Mouse (Mus musculus) CH12.LX (cell line): Measurements from ENCODE around the gene Cbx8. TPM values are rescaled to one million over a fixed set of nuclear protein-coding genes. Genes with fewer than 3 reads are reported as not detected.
A peak's percentile ranks its signal among the peaks of the same experiment; 100 is the strongest.

Experiments
- DNase-seq: peaks from one replicate; pipeline ENCODE4 v3.0.0-alpha.2; 2013; ENCODE audit errors: extremely low read depth
- H3K27ac ChIP-seq: 2 replicates; pipeline ENCODE4 v1.5.1; 2012; ENCODE audit warnings: low read depth, mild to moderate bottlenecking, control low read depth, moderate library complexity; ENCODE audit not compliant: insufficient read depth
- H3K27me3 ChIP-seq: replicated peaks from 2 replicates; pipeline ENCODE3; 2012; ENCODE audit warnings: inconsistent platforms
- H3K36me3 ChIP-seq, 2 experiments: replicated peaks in 1 of 2; 2 replicates each; pipeline versions ENCODE3 to v1.6.1; 2012; ENCODE audit warnings: inconsistent platforms in 1 of 2, low read length in 1 of 2, mild to moderate bottlenecking in 1 of 2, mixed read lengths in 1 of 2, moderate library complexity in 1 of 2; ENCODE audit not compliant: control insufficient read depth in 1 of 2, insufficient read depth in 1 of 2
- H3K4me1 ChIP-seq, 2 experiments: 2 replicates each; pipeline ENCODE4 v1.6.1; 2012; ENCODE audit warnings: inconsistent platforms in 1 of 2, moderate library complexity in 1 of 2; ENCODE audit not compliant: insufficient read depth in 2 of 2, control insufficient read depth in 1 of 2
- H3K4me2 ChIP-seq: 2 replicates; pipeline ENCODE4 v1.6.1; 2012; ENCODE audit warnings: low read depth, mild to moderate bottlenecking, control low read depth; ENCODE audit not compliant: poor library complexity, insufficient read depth, severe bottlenecking
- H3K4me3 ChIP-seq, 3 experiments: fragments of 150-350 bp in 1 of 3; sonication (generic) in 1 of 3; replicated peaks in 1 of 3; 2 replicates each; pipeline versions ENCODE3 to v1.5.1; 2011 to 2012; ENCODE audit warnings: low read depth in 2 of 3, low read length in 2 of 3, mild to moderate bottlenecking in 2 of 3, moderate library complexity in 2 of 3, control low read depth in 1 of 3, improper control_type of control experiment in 1 of 3, inconsistent platforms in 1 of 3, mixed read lengths in 1 of 3; ENCODE audit not compliant: poor library complexity in 1 of 3
- H3K79me2 ChIP-seq: replicated peaks from 2 replicates; pipeline ENCODE4 v1.6.1; 2012; ENCODE audit warnings: mild to moderate bottlenecking, moderate library complexity; ENCODE audit not compliant: control insufficient read depth, poor library complexity, insufficient read depth, severe bottlenecking; ENCODE audit errors: extremely low read depth
- H3K9ac ChIP-seq: 2 replicates; pipeline ENCODE4 v1.6.1; 2012; ENCODE audit warnings: low read depth, mild to moderate bottlenecking, control low read depth, moderate library complexity; ENCODE audit not compliant: insufficient read depth
- H3K9me3 ChIP-seq: replicated peaks from 2 replicates; pipeline ENCODE3; 2012; ENCODE audit warnings: low read length, inconsistent platforms, mixed read lengths
- CHD1 ChIP-seq: IDR thresholded peaks from 2 replicates; pipeline ENCODE4 v1.6.1; 2012; ENCODE audit warnings: low read depth, low read length, improper control_type of control experiment, inconsistent platforms
- CHD2 ChIP-seq: IDR thresholded peaks from 2 replicates; pipeline ENCODE4 v1.6.1; 2011; ENCODE audit warnings: low read length, improper control_type of control experiment
- CTCF ChIP-seq, 2 experiments: IDR thresholded peaks in 1 of 2; conservative IDR thresholded peaks in 1 of 2; 2 replicates each; pipeline ENCODE4 v1.5.1; 2011 to 2012; ENCODE audit warnings: low read depth in 2 of 2, low read length in 2 of 2, improper control_type of control experiment in 1 of 2, inconsistent platforms in 1 of 2, mild to moderate bottlenecking in 1 of 2, moderate library complexity in 1 of 2
- ETS1 ChIP-seq: conservative IDR thresholded peaks from 2 replicates; pipeline ENCODE4 v1.6.1; 2012; ENCODE audit warnings: low read depth, mild to moderate bottlenecking, inconsistent platforms, low read length, improper control_type of control experiment, moderate library complexity
- MAX ChIP-seq: IDR thresholded peaks from 2 replicates; pipeline ENCODE4 v1.6.1; 2011; ENCODE audit warnings: low read length, improper control_type of control experiment
- MEF2A ChIP-seq: IDR thresholded peaks from 2 replicates; pipeline ENCODE4 v1.6.1; 2014; ENCODE audit warnings: low read depth, mild to moderate bottlenecking, inconsistent platforms, low read length, improper control_type of control experiment, borderline replicate concordance
- RAD21 ChIP-seq: IDR thresholded peaks from 2 replicates; pipeline ENCODE4 v1.6.1; 2011; ENCODE audit warnings: low read depth, mild to moderate bottlenecking, low read length, improper control_type of control experiment, moderate library complexity
- UBTF ChIP-seq: IDR thresholded peaks from 2 replicates; pipeline ENCODE4 v1.6.1; 2012; ENCODE audit warnings: low read depth, mild to moderate bottlenecking, inconsistent platforms, low read length, improper control_type of control experiment, moderate library complexity
- ZKSCAN1 ChIP-seq: IDR thresholded peaks from 2 replicates; pipeline ENCODE4 v1.6.1; 2012; ENCODE audit warnings: low read depth, inconsistent platforms, low read length, improper control_type of control experiment, borderline replicate concordance
- dilution Hi-C: fragments of 300-500 bp; cut with MboI; formaldehyde crosslinking; loops from 2 replicates; pipeline ENCODE4 v1.14.3; 2020; ENCODE audit warnings: low sequenced_read_pairs; ENCODE audit not compliant: extremely low pct_unique_long_range_greater_than_20kb, extremely low pct_ligation_motif_present
- in situ Hi-C: fragments of 300-500 bp; cut with MboI; formaldehyde crosslinking; loops from 3 replicates; pipeline ENCODE4 v1.14.3; 2019; ENCODE audit warnings: low sequenced_read_pairs, low pct_ligation_motif_present, low pct_unique_long_range_greater_than_20kb, mixed read lengths
- polyA plus RNA-seq: library from polyadenylated mRNA; unstranded; fragments of >175 nt; gene quantifications from 2 replicates; pipeline ENCODE4 v1.2.1, GENCODE M21; 2012; ENCODE audit warnings: low read depth; ENCODE audit not compliant: insufficient read length
- total RNA-seq, 2 experiments: library from RNA; depleted of rRNA; stranded (reverse); fragments of 300-350 nt in 1 of 2; fragments of >200 nt in 1 of 2; gene quantifications; 2 replicates each; pipeline ENCODE4 v1.2.3; 2012 to 2014

Cbx8 gene
- total and polyA plus RNA-seq, 3 experiments: 6.0 to 10.2 (median 6.2) TPM

DNA sequence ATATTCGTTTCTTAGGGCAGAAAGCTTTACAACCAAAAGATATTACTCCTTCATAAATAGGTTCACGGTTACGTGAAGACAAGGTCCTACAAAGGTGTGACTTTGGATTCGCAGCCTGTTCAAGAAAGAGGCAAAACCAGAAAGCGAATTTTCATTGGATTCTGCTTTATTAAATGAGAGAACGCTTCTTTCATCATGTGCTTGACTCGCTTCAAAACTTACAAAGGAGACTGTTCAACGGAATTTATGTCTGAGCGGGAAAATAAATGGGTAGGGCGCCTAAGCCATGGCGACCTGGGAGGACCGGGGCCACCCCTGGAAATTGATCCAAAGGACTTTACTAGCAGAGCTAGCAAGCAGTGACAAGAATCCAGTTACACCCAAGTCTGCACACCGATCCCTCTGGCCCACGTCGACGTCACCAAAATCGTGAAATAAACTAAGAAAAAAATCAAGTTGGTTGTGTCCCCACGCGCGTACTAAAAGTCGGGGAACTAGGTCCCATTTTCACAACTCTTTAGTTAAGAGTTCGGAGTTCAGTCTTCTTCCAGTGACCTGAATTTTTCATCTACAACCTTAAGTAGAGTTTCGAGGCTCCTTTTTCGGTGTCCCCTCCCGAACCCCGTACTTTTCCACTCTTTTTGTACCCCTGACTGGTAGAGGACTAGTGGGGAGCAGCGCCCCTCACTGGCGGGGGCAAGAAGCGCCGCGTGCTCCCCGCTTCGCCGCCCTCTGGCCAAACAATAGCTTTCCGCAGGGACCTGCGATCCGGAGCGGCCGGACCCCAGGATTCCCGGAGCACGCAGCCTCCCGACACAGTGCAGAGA lies 18.5 kb downstream of the Cbx8 start:
- Histone ChIP-seq H3K4me1 (peaks cover 22 to 44% of the 10 kb centered on the region in 2 experiments), H3K36me3 (peaks cover 9% of the 10 kb centered on the region in 2 experiments), H3K79me2 (no peaks in the 10 kb centered on the region), H3K27me3 (peaks cover 87% of the 10 kb centered on the region), H3K27ac (no peak overlapping the region), H3K4me3 (peak overlapping the region; percentile 50 to 84 (median 64)), H3K9ac (peak overlapping the region; percentile 1; the same call in 1 of the 2 replicates), H3K4me2 (peak overlapping the region; percentile 23), H3K9me3 (no peaks in the 10 kb centered on the region)
- DNase-seq: no peak
- peak in 1 of 2 experiments; percentile 67; a peak in 2 of 4 replicates for TF ChIP-seq CTCF (conservative IDR thresholded peaks at IDR 0.05 in 1 of 2, IDR thresholded peaks at IDR 0.05 in 1 of 2; ENCODE audit: low read depth in 2 of 2, low read length in 2 of 2)
- TF ChIP-seq CHD1: no peak
- dilution Hi-C loops: no loop called here
- in situ Hi-C loops: no loop called here

DNA sequence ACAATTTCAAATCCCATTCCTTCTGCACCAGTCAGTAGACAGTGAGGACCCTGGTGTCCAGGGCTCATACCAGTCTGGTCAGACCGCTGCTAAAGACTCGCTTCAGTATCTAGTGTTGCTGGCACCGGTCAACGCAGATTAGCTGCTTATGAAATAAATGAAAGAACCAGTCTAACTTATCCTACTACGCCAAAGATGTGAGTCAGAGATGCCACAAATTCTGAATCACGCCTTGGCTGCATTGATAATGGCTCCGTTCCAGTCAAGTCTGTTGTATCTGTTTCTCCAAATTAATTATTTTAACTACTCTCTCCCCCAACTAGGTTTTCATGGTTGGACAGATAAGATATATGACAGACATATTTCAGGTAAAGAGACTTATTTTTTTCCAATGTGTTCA lies 19.6 kb downstream of the Cbx8 start:
- TF ChIP-seq RAD21 (no peak), MEF2A (no peak), CTCF (conservative IDR thresholded peaks at IDR 0.05 in 1 of 2, IDR thresholded peaks at IDR 0.05 in 1 of 2; ENCODE audit: low read depth in 2 of 2, low read length in 2 of 2) (no peak), MAX (no peak)
- Histone ChIP-seq H3K9ac (no peak overlapping the region), H3K36me3 (no peaks in the 10 kb centered on the region), H3K27me3 (peaks cover 96% of the 10 kb centered on the region), H3K79me2 (no peaks in the 10 kb centered on the region), H3K4me2 (no peak overlapping the region), H3K4me3 (no peak overlapping the region), H3K27ac (no peak overlapping the region), H3K9me3 (no peaks in the 10 kb centered on the region), H3K4me1 (peaks cover 15 to 33% of the 10 kb centered on the region in 2 experiments)
- in situ Hi-C loops: no loop called here
- dilution Hi-C loops: no loop called here
- DNase-seq: no peak

DNA sequence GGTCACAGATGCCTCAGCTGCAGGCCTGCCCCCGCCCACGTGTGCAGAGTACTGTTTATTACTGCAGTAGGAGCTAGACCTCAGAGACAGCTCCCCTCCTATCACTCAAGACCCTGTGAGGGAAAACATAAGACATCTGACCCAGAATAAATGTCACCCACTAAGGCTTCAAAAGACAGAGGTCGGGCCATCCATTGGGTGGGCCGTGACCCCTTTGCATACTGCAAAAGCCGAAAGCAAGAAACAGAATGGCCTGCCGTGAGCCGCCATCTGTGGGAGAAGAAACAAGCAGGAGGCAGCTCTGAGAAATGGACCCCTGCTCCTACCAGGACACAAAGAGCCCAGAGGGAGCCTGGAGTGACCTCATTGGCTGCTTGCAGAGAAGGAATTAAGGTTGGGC lies 23.3 kb downstream of the Cbx8 start:
- Histone ChIP-seq H3K36me3 (no peaks in the 10 kb centered on the region), H3K4me3 (no peak overlapping the region), H3K4me1 (peaks cover 2 to 5% of the 10 kb centered on the region in 2 experiments; a peak in 1 of 4 replicates), H3K9me3 (peaks cover 3% of the 10 kb centered on the region), H3K27ac (no peak overlapping the region), H3K9ac (no peak overlapping the region), H3K4me2 (no peak overlapping the region), H3K79me2 (no peaks in the 10 kb centered on the region), H3K27me3 (peaks cover 91% of the 10 kb centered on the region)
- DNase-seq: no peak
- TF ChIP-seq UBTF (no peak), CHD2 (no peak), ETS1 (no peak), ZKSCAN1 (no peak)
- dilution Hi-C loops (no loop called here), in situ Hi-C loops (no loop called here)
